Mouse (Mus musculus) liver, embryonic 11.5 days (tissue): ENCODE results near the gene Spon1. TPM values are rescaled to one million over a fixed set of nuclear protein-coding genes. Genes with fewer than 3 reads are reported as not detected.

Experiments used
- ATAC-seq: fragments of 200-750 bp; cut with Nextera tagmentation; replicated peaks from 2 replicates; pipeline ENCODE4 v1.8.0; 2017; ENCODE audit warnings: moderate number of reproducible peaks, mild to moderate bottlenecking, moderate TSS enrichment, moderate library complexity; ENCODE audit not compliant: low FRiP score
- DNase-seq: peaks from one replicate; pipeline ENCODE4 v3.0.0-alpha.2; 2017; ENCODE audit warnings: low spot score
- H3K27ac ChIP-seq: fragments of 300-500 bp; sonication (generic); 2 replicates; pipeline ENCODE4 v1.5.1; 2014; ENCODE audit warnings: mild to moderate bottlenecking, low read depth, low read length, control low read depth
- H3K27me3 ChIP-seq: fragments of 300-500 bp; sonication (generic); replicated peaks from 2 replicates; pipeline ENCODE4 v1.6.1; 2014; ENCODE audit warnings: low read length, mixed read lengths; ENCODE audit not compliant: control insufficient read depth, insufficient read depth
- H3K36me3 ChIP-seq: fragments of 300-500 bp; sonication (generic); 2 replicates; pipeline ENCODE4 v1.6.1; 2014; ENCODE audit warnings: mild to moderate bottlenecking, low read length, moderate library complexity, mixed read lengths; ENCODE audit not compliant: control insufficient read depth, insufficient read depth
- H3K4me1 ChIP-seq: fragments of 300-500 bp; sonication (generic); replicated peaks from 2 replicates; pipeline ENCODE4 v1.6.1; 2014; ENCODE audit warnings: low read length, mixed read lengths; ENCODE audit not compliant: control insufficient read depth, insufficient read depth
- H3K4me2 ChIP-seq: fragments of 300-500 bp; sonication (generic); 2 replicates; pipeline ENCODE4 v1.6.1; 2014; ENCODE audit warnings: mild to moderate bottlenecking, control low read depth, moderate library complexity
- H3K4me3 ChIP-seq: fragments of 300-500 bp; sonication (generic); 2 replicates; pipeline ENCODE4 v1.5.1; 2014; ENCODE audit warnings: low read depth, low read length, control low read depth
- H3K9ac ChIP-seq: fragments of 300-500 bp; sonication (generic); 2 replicates; pipeline ENCODE4 v1.6.1; 2014; ENCODE audit warnings: low read depth, low read length, control low read depth
- H3K9me3 ChIP-seq: fragments of 300-500 bp; sonication (generic); 2 replicates; pipeline ENCODE4 v1.6.1; 2016; ENCODE audit warnings: low read length, inconsistent platforms, mixed read lengths; ENCODE audit not compliant: control insufficient read depth
- WGBS: fragments of 180-500 bp; shearing (Covaris S2); extraction: QIAGEN DNeasy Blood & Tissue Kit; methylation state at CpG from one replicate; pipeline ENCODE4 v1.1.7; 2014; 5-methylcytosine and 5-hydroxymethylcytosine counted together
- polyA plus RNA-seq: library from polyadenylated mRNA; unstranded; fragments of >200 nt; fragmentation: Nextera tagmentation; extraction: Ambion mirVana; gene quantifications from 2 replicates; pipeline ENCODE4 v1.2.1, GENCODE M21; 2014

Gene Spon1
- polyA plus RNA-seq, 1 experiment from 2014 or later: 7.9 TPM

- peak overlapping the region; percentile 56 for H3K4me3 ChIP-seq
- no peak overlapping the region for H3K27ac ChIP-seq
- H3K4me2 ChIP-seq: peak overlapping the region; percentile 75
- H3K36me3 ChIP-seq: no peaks in the 10 kb centered on the region
- peak; percentile 52 for ATAC-seq
- peak overlapping the region; percentile 60 for H3K9ac ChIP-seq
- no peaks in the 10 kb centered on the region for H3K9me3 ChIP-seq
- WGBS: under 1% methylated on average over 11 of the region's 11 CpGs
- DNase-seq: peak; percentile 78
- no peaks in the 10 kb centered on the region; the same call in 1 of the 2 replicates for H3K27me3 ChIP-seq
- no peaks in the 10 kb centered on the region; the same call in 1 of the 2 replicates for H3K4me1 ChIP-seq
Measured at GRCm38 (mm10) chr7:114020704-114021093, 254.9 kb downstream of the Spon1 start.

- Histone ChIP-seq H3K36me3 (no peaks in the 10 kb centered on the region), H3K27ac (no peak overlapping the region), H3K9ac (no peak overlapping the region), H3K4me2 (no peak overlapping the region), H3K4me3 (no peak overlapping the region), H3K27me3 (no peaks in the 10 kb centered on the region), H3K4me1 (no peaks in the 10 kb centered on the region), H3K9me3 (no peaks in the 10 kb centered on the region)
- DNase-seq (no peak), ATAC-seq (no peak)
- WGBS: 79% methylated on average over 8 of the region's 8 CpGs
Measured at GRCm38 (mm10) chr7:114026923-114027322, 261.1 kb downstream of the Spon1 start.

GRCm38 (mm10) chr7:114027406-114027805, 261.6 kb downstream of the Spon1 start:
- ATAC-seq: no peak

GRCm38 (mm10) chr7:114028828-114029227, 263.0 kb downstream of the Spon1 start:
- 83% methylated on average over 5 of the region's 5 CpGs for WGBS
- H3K36me3 ChIP-seq: no peaks in the 10 kb centered on the region
- DNase-seq (no peak), ATAC-seq (no peak)
- H3K4me3 ChIP-seq: no peak overlapping the region
- H3K4me1 ChIP-seq: no peaks in the 10 kb centered on the region
- H3K27ac ChIP-seq: no peak overlapping the region
- no peaks in the 10 kb centered on the region for H3K27me3 ChIP-seq
- no peak overlapping the region for H3K9ac ChIP-seq
- no peaks in the 10 kb centered on the region for H3K9me3 ChIP-seq
- H3K4me2 ChIP-seq: no peak overlapping the region

More at GRCm38 (mm10) chr7:114027406-114027805, 261.6 kb downstream of the Spon1 start:
- H3K9me3 ChIP-seq: no peaks in the 10 kb centered on the region
- H3K4me1 ChIP-seq: no peaks in the 10 kb centered on the region
- 80% methylated on average over 3 of the region's 3 CpGs for WGBS
- no peaks in the 10 kb centered on the region for H3K27me3 ChIP-seq
- H3K36me3 ChIP-seq: no peaks in the 10 kb centered on the region
- H3K27ac ChIP-seq: no peak overlapping the region
- H3K9ac ChIP-seq: no peak overlapping the region
- DNase-seq: no peak
- no peak overlapping the region for H3K4me3 ChIP-seq
- H3K4me2 ChIP-seq: no peak overlapping the region

- no peak overlapping the region for H3K4me3 ChIP-seq
- no peak overlapping the region for H3K27ac ChIP-seq
- WGBS: 73% methylated on average over 6 of the region's 6 CpGs
- no peaks in the 10 kb centered on the region for H3K36me3 ChIP-seq
- H3K27me3 ChIP-seq: no peaks in the 10 kb centered on the region
- no peaks in the 10 kb centered on the region for H3K4me1 ChIP-seq
- H3K9ac ChIP-seq: no peak overlapping the region
- H3K4me2 ChIP-seq: no peak overlapping the region
- DNase-seq (no peak), ATAC-seq (no peak)
- no peaks in the 10 kb centered on the region for H3K9me3 ChIP-seq
Measured at GRCm38 (mm10) chr7:114029596-114029995, 263.8 kb downstream of the Spon1 start.

GRCm38 (mm10) chr7:114037237-114037636, 271.4 kb downstream of the Spon1 start:
- WGBS: 77% methylated on average over 4 of the region's 4 CpGs
- Histone ChIP-seq H3K9me3 (no peaks in the 10 kb centered on the region), H3K4me3 (no peak overlapping the region), H3K36me3 (0 out of 2 replicates have a peak, but pooled peaks cover 2% of the 10 kb centered on the region), H3K27ac (no peak overlapping the region), H3K27me3 (no peaks in the 10 kb centered on the region), H3K4me1 (no peaks in the 10 kb centered on the region), H3K4me2 (no peak overlapping the region), H3K9ac (no peak overlapping the region)
- no peak for DNase-seq
- no peak for ATAC-seq

- H3K36me3 ChIP-seq: peaks cover 2% of the 10 kb centered on the region; the same call in 1 of the 2 replicates
- no peak overlapping the region for H3K27ac ChIP-seq
- peaks cover 9% of the 10 kb centered on the region for H3K4me1 ChIP-seq
- no peaks in the 10 kb centered on the region for H3K27me3 ChIP-seq
- ATAC-seq: no peak
- DNase-seq: no peak
- WGBS: 88% methylated on average over 4 of the region's 4 CpGs
- H3K9ac ChIP-seq: no peak overlapping the region
- no peak overlapping the region for H3K4me2 ChIP-seq
- no peaks in the 10 kb centered on the region for H3K9me3 ChIP-seq
- no peak overlapping the region for H3K4me3 ChIP-seq
Measured at GRCm38 (mm10) chr7:114041349-114041748, 275.6 kb downstream of the Spon1 start.

- no peaks in the 10 kb centered on the region for H3K9me3 ChIP-seq
- 64% methylated on average over 26 of the region's 26 CpGs for WGBS
- H3K4me2 ChIP-seq: peak overlapping the region; percentile 38
- no peak overlapping the region for H3K4me3 ChIP-seq
- DNase-seq (no peak), ATAC-seq (0 out of 2 replicates have a peak, but pooled peaks have one; percentile 40)
- H3K27me3 ChIP-seq: no peaks in the 10 kb centered on the region
- H3K27ac ChIP-seq: no peak overlapping the region
- no peak overlapping the region for H3K9ac ChIP-seq
- peaks cover 2% of the 10 kb centered on the region; the same call in 1 of the 2 replicates for H3K36me3 ChIP-seq
- H3K4me1 ChIP-seq: peaks cover 9% of the 10 kb centered on the region
Measured at GRCm38 (mm10) chr7:114042973-114043928, 277.5 kb downstream of the Spon1 start.
